Mouse (Mus musculus): ENCODE results near the gene Neil1.

Gene Neil1

GRCm38 (mm10) chr9:57139110-57139509 is 9.0 kb downstream of the Neil1 start:
- no peak for DNase-seq (ENCODE audit: low read depth, low spot score)

- DNase-seq (ENCODE audit: low read depth, low spot score), result no peak
These were observed 9.6 kb downstream of the Neil1 start for GRCm38 (mm10) chr9:57138507-57138906.

GRCm38 (mm10) chr9:57137777-57138176 is 10.3 kb downstream of the Neil1 start:
- DNase-seq (ENCODE audit: low read depth, low spot score), result no peak

- DNase-seq (ENCODE audit: low read depth, low spot score), result no peak
These were observed 10.9 kb downstream of the Neil1 start for GRCm38 (mm10) chr9:57137246-57137645.

- DNase-seq (ENCODE audit: low read depth, low spot score), result peak; percentile 98
These were observed 17.3 kb downstream of the Neil1 start, which contains the start of gene Man2c1 for GRCm38 (mm10) chr9:57130577-57131433. Gene Man2c1, plus strand, starts transcription at chr9:57130690.

GRCm38 (mm10) chr9:57129641-57130040 is 18.5 kb downstream of the Neil1 start:
- no peak for DNase-seq (ENCODE audit: low read depth, low spot score)

GRCm38 (mm10) chr9:57117261-57117755 is 30.8 kb downstream of the Neil1 start:
- no peak for DNase-seq (ENCODE audit: low read depth, low spot score)

All from 3T3-L1 (cell line).